Mouse (Mus musculus) heart, postnatal 0 days (tissue): Measurements from ENCODE around the gene Nup107. TPM values are rescaled to one million over a fixed set of nuclear protein-coding genes. Genes with fewer than 3 reads are reported as not detected.

ENCODE experiments used
- ATAC-seq: fragments of 200-750 bp; cut with Nextera tagmentation; 2 replicates; pipeline ENCODE4 v1.8.0; 2017; ENCODE audit warnings: low read depth, moderate number of reproducible peaks, moderate library complexity; ENCODE audit not compliant: insufficient read depth
- DNase-seq: peaks from one replicate; pipeline ENCODE4 v3.0.0-alpha.2; 2016; ENCODE audit warnings: low spot score
- H3K27ac ChIP-seq: fragments of 300-500 bp; sonication (generic); 2 replicates; pipeline ENCODE4 v1.5.1; 2014; ENCODE audit warnings: low read depth, mild to moderate bottlenecking
- H3K27me3 ChIP-seq: fragments of 300-500 bp; sonication (generic); 2 replicates; pipeline ENCODE4 v1.6.1; 2014; ENCODE audit warnings: low read length, mixed read lengths; ENCODE audit not compliant: control insufficient read depth, insufficient read depth
- H3K36me3 ChIP-seq: fragments of 300-500 bp; sonication (generic); replicated peaks from 2 replicates; pipeline ENCODE4 v1.6.1; 2014; ENCODE audit warnings: low read length, mixed read lengths; ENCODE audit not compliant: control insufficient read depth, insufficient read depth
- H3K4me1 ChIP-seq: fragments of 300-500 bp; sonication (generic); 2 replicates; pipeline ENCODE4 v1.6.1; 2014; ENCODE audit warnings: antibody characterized with exemption; ENCODE audit not compliant: control insufficient read depth, insufficient read depth
- H3K4me2 ChIP-seq: fragments of 300-500 bp; sonication (generic); 2 replicates; pipeline ENCODE4 v1.6.1; 2014; ENCODE audit warnings: low read depth, mild to moderate bottlenecking, low read length, moderate library complexity
- H3K4me3 ChIP-seq: fragments of 300-500 bp; sonication (generic); 2 replicates; pipeline ENCODE4 v1.5.1; 2014; ENCODE audit warnings: low read depth, low read length
- H3K9ac ChIP-seq: fragments of 300-500 bp; sonication (generic); replicated peaks from 2 replicates; pipeline ENCODE4 v1.6.1; 2014; ENCODE audit warnings: low read depth, low read length, mixed read lengths
- H3K9me3 ChIP-seq: fragments of 300-500 bp; sonication (generic); replicated peaks from 2 replicates; pipeline ENCODE4 v1.6.1; 2016; ENCODE audit warnings: low read length; ENCODE audit not compliant: control insufficient read depth
- CTCF ChIP-seq: IDR thresholded peaks from 2 replicates; pipeline ENCODE4 v1.5.1; 2016; ENCODE audit warnings: antibody characterized with exemption, control low read depth, low read depth
- EP300 ChIP-seq: IDR thresholded peaks from 2 replicates; pipeline ENCODE4 v1.6.1; 2016; ENCODE audit warnings: antibody characterized with exemption, low read depth
- whole genome bisulfite sequencing: fragments of 180-500 bp; shearing (Covaris S2); extraction: QIAGEN DNeasy Blood & Tissue Kit; methylation state at CpG from one replicate; pipeline ENCODE4 v1.1.7; 2014; 5-methylcytosine and 5-hydroxymethylcytosine counted together
- polyA plus RNA-seq: library from polyadenylated mRNA; unstranded; fragments of >200 nt; fragmentation: Nextera tagmentation; extraction: Ambion mirVana; gene quantifications from 2 replicates; pipeline ENCODE4 v1.2.1, GENCODE M21; 2015
- total RNA-seq: library from RNA; depleted of rRNA; stranded (reverse); fragments of >200 nt; gene quantifications from 2 replicates; pipeline ENCODE4 v1.2.3, GENCODE M21; 2014; ENCODE audit warnings: low replicate concordance

The Nup107 gene
- total and polyA plus RNA-seq, 2 experiments from 2014 or later: 18.6 to 23.6 TPM

DNA sequence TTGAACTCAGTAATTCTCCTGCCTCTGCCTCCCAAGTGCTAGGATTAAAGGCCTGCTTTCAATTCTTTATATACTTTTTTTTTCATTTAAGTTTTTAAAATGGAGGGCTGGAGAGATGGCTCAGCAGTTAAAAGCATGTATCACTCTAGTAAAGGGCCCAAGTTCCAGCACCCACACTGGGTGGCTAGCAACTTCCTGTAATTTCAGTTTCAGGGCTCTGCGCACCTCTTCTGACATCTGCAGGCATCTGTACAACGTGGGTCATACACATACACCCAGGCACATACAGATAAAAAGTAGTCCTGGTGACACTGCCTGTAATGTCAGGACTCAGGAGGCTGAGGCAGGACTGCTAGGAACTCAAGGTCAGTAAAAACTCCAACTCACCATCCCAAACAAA is 43.8 kb upstream of the Nup107 start:
- H3K27ac ChIP-seq: no peak overlapping the region
- H3K4me1 ChIP-seq: peaks cover 21% of the 10 kb centered on the region
- H3K27me3 ChIP-seq: no peaks in the 10 kb centered on the region
- no peaks in the 10 kb centered on the region for H3K9me3 ChIP-seq
- no peak for TF ChIP-seq CTCF
- 55% methylated on average over 2 of the region's 2 CpGs for WGBS
- no peak for ATAC-seq
- H3K36me3 ChIP-seq: no peaks in the 10 kb centered on the region
- DNase-seq: no peak
- H3K4me2 ChIP-seq: no peak overlapping the region
- no peak overlapping the region for H3K4me3 ChIP-seq
- H3K9ac ChIP-seq: no peak overlapping the region

DNA sequence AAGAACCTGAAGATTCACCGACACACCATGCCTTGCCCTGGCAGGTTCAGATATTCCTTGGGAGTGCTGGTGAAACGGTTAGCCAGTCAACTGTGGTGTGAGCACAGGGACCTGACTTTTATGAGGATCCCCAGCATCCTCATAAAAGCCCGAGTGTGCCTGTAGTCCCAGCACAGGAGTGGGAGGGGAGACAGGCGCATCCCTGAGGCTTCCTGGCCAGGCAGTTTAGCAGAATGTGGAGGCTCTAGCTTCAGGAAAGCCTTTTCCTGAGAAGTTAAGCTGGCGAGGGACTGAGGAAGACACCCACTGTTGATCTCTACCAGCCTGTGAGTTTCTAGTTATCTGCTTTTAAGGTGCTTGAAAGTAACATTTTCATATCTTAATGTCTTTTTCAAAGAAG is 42.9 kb upstream of the Nup107 start:
- H3K4me2 ChIP-seq: no peak overlapping the region
- ATAC-seq: no peak
- 61% methylated on average over 5 of the region's 5 CpGs for WGBS

DNA sequence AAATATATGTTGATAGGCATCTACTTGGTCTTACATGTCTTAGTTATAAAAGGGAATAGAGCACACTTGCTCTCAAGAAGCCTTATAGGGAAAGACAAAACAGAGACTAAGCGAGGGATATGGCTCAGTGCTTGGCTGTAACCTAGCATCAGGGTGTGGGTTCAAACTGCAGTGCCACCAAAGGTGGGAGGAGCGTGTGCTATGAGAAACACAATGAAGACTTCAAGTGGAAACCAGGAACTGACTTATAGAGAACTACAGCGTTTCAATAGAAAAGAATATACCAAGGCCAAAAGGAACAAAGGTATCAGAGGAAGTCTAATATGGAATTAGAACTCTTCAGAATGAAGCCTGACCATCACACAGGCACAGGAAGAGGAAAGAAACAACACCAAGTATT is 38.3 kb upstream of the Nup107 start:
- no peak overlapping the region for H3K9ac ChIP-seq
- H3K27me3 ChIP-seq: no peaks in the 10 kb centered on the region
- no peak for ATAC-seq
- H3K4me3 ChIP-seq: no peak overlapping the region
- 74% methylated on average over 3 of the region's 3 CpGs for WGBS
- H3K4me2 ChIP-seq: no peak overlapping the region
- TF ChIP-seq CTCF (no peak), EP300 (no peak)
- DNase-seq: no peak
- H3K27ac ChIP-seq: no peak overlapping the region
- peaks cover 14% of the 10 kb centered on the region for H3K4me1 ChIP-seq
- no peaks in the 10 kb centered on the region for H3K36me3 ChIP-seq
- H3K9me3 ChIP-seq: no peaks in the 10 kb centered on the region

More for the DNA sequence above, 42.9 kb upstream of the Nup107 start:
- peaks cover 20% of the 10 kb centered on the region for H3K4me1 ChIP-seq
- no peaks in the 10 kb centered on the region for H3K36me3 ChIP-seq
- no peak for DNase-seq
- H3K9me3 ChIP-seq: no peaks in the 10 kb centered on the region
- no peaks in the 10 kb centered on the region for H3K27me3 ChIP-seq
- TF ChIP-seq CTCF (no peak), EP300 (no peak)
- no peak overlapping the region for H3K27ac ChIP-seq
- H3K4me3 ChIP-seq: no peak overlapping the region
- H3K9ac ChIP-seq: no peak overlapping the region

DNA sequence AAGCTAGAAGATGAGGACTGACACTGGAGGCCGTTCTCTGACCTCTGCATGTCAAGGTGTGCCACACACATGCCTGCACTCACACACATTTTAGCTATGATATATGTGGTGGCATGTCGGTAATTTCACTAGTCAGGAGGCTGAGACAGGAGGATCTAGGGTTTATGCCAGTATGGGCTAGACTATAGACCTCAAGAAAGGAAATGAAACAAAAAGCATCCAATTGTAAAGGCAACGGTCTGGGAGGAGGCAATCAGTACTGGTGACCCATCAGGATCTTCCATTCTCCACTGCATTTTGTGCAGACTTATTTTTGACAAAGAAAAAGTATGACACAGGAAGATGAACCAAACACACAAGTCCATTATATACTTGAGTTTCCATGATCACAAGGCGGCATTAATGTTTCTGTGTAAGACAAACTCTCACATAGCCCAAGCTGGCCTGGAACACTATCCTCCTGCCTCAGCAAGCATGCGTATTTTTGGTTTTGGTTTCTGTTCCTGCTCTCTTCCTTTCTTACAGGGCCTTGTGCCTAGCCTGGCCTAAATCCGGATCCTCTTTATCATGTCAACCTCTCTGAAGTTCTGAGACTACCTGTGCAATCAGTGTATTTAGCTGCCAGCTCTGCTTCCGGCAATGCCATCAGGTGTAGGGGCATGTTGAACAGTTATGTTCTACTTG is 37.1 kb upstream of the Nup107 start:
- no peak overlapping the region for H3K4me2 ChIP-seq
- H3K27ac ChIP-seq: no peak overlapping the region
- no peaks in the 10 kb centered on the region for H3K27me3 ChIP-seq
- H3K36me3 ChIP-seq: no peaks in the 10 kb centered on the region
- H3K4me3 ChIP-seq: no peak overlapping the region
- no peak for ATAC-seq
- H3K9me3 ChIP-seq: no peaks in the 10 kb centered on the region
- DNase-seq: no peak
- TF ChIP-seq EP300 (no peak), CTCF (no peak)
- 85% methylated on average over 7 of the region's 7 CpGs for WGBS
- H3K9ac ChIP-seq: no peak overlapping the region
- H3K4me1 ChIP-seq: peaks cover 11% of the 10 kb centered on the region

DNA sequence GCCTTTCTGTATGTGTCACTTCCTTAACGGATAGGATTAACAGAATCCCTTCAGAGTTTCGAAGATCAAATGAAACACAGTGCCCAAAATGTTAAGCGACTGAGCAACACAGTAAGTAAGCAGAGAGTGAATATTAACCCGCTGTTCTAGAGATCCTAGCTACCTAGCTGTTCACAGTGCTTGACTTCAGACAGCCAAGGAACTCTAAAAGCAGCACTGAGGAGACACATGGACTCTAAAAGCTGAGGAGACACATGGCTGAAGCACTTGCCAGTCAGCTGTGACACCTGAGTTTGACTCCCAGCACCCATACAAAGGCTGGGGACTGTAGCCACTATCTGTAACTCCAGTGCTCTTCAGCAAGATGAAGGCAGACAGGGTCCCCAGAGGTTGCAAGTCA is 36.5 kb upstream of the Nup107 start:
- DNase-seq: no peak
- H3K4me2 ChIP-seq: no peak overlapping the region
- ATAC-seq: no peak
- TF ChIP-seq CTCF: no peak
- TF ChIP-seq EP300: no peak
- no peak overlapping the region for H3K27ac ChIP-seq
- H3K36me3 ChIP-seq: 0 out of 2 replicates have a peak, but pooled peaks cover 4% of the 10 kb centered on the region
- H3K27me3 ChIP-seq: no peaks in the 10 kb centered on the region
- WGBS: 64% methylated on average over 4 of the region's 4 CpGs
- no peaks in the 10 kb centered on the region for H3K9me3 ChIP-seq
- H3K9ac ChIP-seq: no peak overlapping the region
- peaks cover 11% of the 10 kb centered on the region for H3K4me1 ChIP-seq
- no peak overlapping the region for H3K4me3 ChIP-seq

DNA sequence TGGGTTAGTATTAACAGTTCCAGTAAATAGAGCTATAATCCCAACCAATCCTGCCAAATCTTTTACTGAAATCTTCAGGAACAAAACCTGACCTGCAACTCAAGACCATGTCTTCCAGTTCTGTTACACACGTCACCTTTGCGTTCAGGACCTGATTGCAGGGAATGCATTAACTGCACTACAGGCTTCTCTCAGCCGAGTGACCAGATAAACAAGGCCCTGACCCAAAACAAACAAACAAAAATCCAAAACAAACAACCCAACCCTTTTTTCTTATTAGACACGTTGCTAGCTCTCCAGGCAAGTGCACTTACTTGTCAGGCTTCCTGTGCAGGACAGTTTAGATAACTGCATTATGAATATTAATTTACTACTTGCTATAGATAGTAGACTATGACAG is 36.0 kb upstream of the Nup107 start:
- peaks cover 7% of the 10 kb centered on the region for H3K36me3 ChIP-seq
- no peak overlapping the region for H3K27ac ChIP-seq
- no peaks in the 10 kb centered on the region for H3K9me3 ChIP-seq
- H3K9ac ChIP-seq: no peak overlapping the region
- no peaks in the 10 kb centered on the region for H3K27me3 ChIP-seq
- no peak overlapping the region for H3K4me2 ChIP-seq
- 58% methylated on average over 4 of the region's 4 CpGs for WGBS
- ATAC-seq: no peak
- TF ChIP-seq EP300: no peak
- no peak for TF ChIP-seq CTCF
- no peak for DNase-seq
- H3K4me1 ChIP-seq: peaks cover 11% of the 10 kb centered on the region
- H3K4me3 ChIP-seq: no peak overlapping the region
